Mouse (Mus musculus): ENCODE data around the gene Zfp335. TPM values are rescaled to one million over a fixed set of nuclear protein-coding genes. Genes with fewer than 3 reads are reported as not detected.

Gene Zfp335
- total and polyA plus RNA-seq, 3 experiments, result 5.2 to 16.5 (median 12.0) TPM

- Histone ChIP-seq H3K79me2 (replicated peaks; ENCODE audit: control insufficient read depth, extremely low read depth, insufficient read depth, poor library complexity, severe bottlenecking) (no peaks in the 10 kb centered on the region), H3K9me3 (replicated peaks; ENCODE audit: low read length) (no peaks in the 10 kb centered on the region), H3K36me3 (replicated peaks in 1 of 2; ENCODE audit: control insufficient read depth in 1 of 2, insufficient read depth in 1 of 2, low read length in 1 of 2) (peaks cover 98 to 100% of the 10 kb centered on the region in 2 experiments), H3K27me3 (replicated peaks) (no peaks in the 10 kb centered on the region), H3K4me2 (ENCODE audit: insufficient read depth, low read depth, poor library complexity, severe bottlenecking) (no peak overlapping the region), H3K9ac (ENCODE audit: insufficient read depth, low read depth) (no peak overlapping the region), H3K4me1 (ENCODE audit: control insufficient read depth in 1 of 2, insufficient read depth in 2 of 2) (no peaks in the 10 kb centered on the region), H3K4me3 (replicated peaks in 1 of 3; ENCODE audit: low read depth in 2 of 3, low read length in 2 of 3, poor library complexity in 1 of 3) (no peak overlapping the region), H3K27ac (ENCODE audit: insufficient read depth, low read depth) (no peak overlapping the region)
- 0 out of 2 replicates have a peak, but pooled peaks have one; percentile 18 for TF ChIP-seq ZMIZ1 (IDR thresholded peaks at IDR 0.05; ENCODE audit: low read depth, low read length)
- TF ChIP-seq RCOR1 (conservative IDR thresholded peaks at IDR 0.05; ENCODE audit: low read depth, low read length), result no peak
- in situ Hi-C loops (cut with MboI; ENCODE audit: low pct_ligation_motif_present, low pct_unique_long_range_greater_than_20kb, low sequenced_read_pairs), result no loop called here
- dilution Hi-C loops (cut with MboI; ENCODE audit: extremely low pct_ligation_motif_present, extremely low pct_unique_long_range_greater_than_20kb, low sequenced_read_pairs), result no loop called here
- DNase-seq (ENCODE audit: extremely low read depth), result no peak
Measured at GRCm38 (mm10) chr2:164892696-164893216, 18.8 kb downstream of the Zfp335 start.

DNA sequence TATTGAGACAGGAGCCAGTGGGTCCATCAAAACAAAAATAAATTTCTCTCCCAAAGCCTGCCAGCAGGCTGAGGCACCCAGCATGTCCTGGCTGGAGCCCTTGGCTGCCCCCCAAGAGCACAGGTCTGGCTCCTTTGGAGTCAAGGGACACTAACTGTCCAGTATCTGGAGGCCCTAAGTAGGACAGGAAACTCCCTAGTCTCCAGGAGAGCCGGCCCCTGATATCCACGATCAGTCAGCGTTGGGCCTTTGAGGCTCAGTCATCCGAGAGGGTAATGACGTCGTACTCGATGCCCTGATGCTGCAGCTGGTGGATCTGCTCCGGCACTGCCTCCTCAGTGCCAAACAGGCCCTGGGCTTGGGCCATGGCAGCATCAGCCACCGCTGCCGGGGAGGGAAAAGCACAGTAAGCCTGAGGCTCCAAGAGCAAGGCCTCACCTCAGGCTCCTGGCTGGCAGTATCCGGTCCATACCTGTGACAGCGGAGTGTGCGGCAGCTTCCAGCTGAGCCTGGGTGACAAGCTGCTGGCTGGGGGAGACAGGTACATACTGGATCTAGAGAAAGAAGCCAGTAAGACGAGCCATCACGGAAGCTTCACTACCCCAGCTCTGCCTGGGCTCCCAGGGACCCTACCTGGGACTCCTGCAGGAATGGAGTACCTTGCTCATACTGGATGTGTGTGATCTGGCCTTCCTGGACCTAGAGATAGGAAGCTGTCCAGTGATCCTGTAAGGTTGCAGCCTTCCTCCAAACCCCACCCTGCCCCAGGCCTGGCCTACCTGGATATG, 19.5 kb downstream of the Zfp335 start:
- in situ Hi-C loops (cut with MboI; ENCODE audit: low pct_ligation_motif_present, low pct_unique_long_range_greater_than_20kb, low sequenced_read_pairs), result no loop called here
- no peak for DNase-seq (ENCODE audit: extremely low read depth)
- H3K79me2 ChIP-seq (replicated peaks; ENCODE audit: control insufficient read depth, extremely low read depth, insufficient read depth, poor library complexity, severe bottlenecking), result no peaks in the 10 kb centered on the region
- TF ChIP-seq RCOR1 (conservative IDR thresholded peaks at IDR 0.05; ENCODE audit: low read depth, low read length), result no peak
- no peak for TF ChIP-seq MYC (IDR thresholded peaks at IDR 0.05; ENCODE audit: low read depth, low read length)
- TF ChIP-seq POLR2A (IDR thresholded peaks at IDR 0.05; ENCODE audit: low read depth, low read length), result peak; percentile 15; the same call in 1 of the 2 replicates
- TF ChIP-seq CHD2 (IDR thresholded peaks at IDR 0.05; ENCODE audit: low read length), result no peak
- no peaks in the 10 kb centered on the region for H3K27me3 ChIP-seq (replicated peaks)
- dilution Hi-C loops (cut with MboI; ENCODE audit: extremely low pct_ligation_motif_present, extremely low pct_unique_long_range_greater_than_20kb, low sequenced_read_pairs), result no loop called here
- H3K4me1 ChIP-seq (ENCODE audit: control insufficient read depth in 1 of 2, insufficient read depth in 2 of 2), result no peaks in the 10 kb centered on the region
- no peak overlapping the region for H3K27ac ChIP-seq (ENCODE audit: insufficient read depth, low read depth)
- H3K9me3 ChIP-seq (replicated peaks; ENCODE audit: low read length), result no peaks in the 10 kb centered on the region
- no peak overlapping the region for H3K9ac ChIP-seq (ENCODE audit: insufficient read depth, low read depth)
- H3K4me2 ChIP-seq (ENCODE audit: insufficient read depth, low read depth, poor library complexity, severe bottlenecking), result no peak overlapping the region
- H3K4me3 ChIP-seq (replicated peaks in 1 of 3; ENCODE audit: low read depth in 2 of 3, low read length in 2 of 3, poor library complexity in 1 of 3), result no peak overlapping the region
- H3K36me3 ChIP-seq (replicated peaks in 1 of 2; ENCODE audit: control insufficient read depth in 1 of 2, insufficient read depth in 1 of 2, low read length in 1 of 2), result peaks cover 98 to 100% of the 10 kb centered on the region in 2 experiments

DNA sequence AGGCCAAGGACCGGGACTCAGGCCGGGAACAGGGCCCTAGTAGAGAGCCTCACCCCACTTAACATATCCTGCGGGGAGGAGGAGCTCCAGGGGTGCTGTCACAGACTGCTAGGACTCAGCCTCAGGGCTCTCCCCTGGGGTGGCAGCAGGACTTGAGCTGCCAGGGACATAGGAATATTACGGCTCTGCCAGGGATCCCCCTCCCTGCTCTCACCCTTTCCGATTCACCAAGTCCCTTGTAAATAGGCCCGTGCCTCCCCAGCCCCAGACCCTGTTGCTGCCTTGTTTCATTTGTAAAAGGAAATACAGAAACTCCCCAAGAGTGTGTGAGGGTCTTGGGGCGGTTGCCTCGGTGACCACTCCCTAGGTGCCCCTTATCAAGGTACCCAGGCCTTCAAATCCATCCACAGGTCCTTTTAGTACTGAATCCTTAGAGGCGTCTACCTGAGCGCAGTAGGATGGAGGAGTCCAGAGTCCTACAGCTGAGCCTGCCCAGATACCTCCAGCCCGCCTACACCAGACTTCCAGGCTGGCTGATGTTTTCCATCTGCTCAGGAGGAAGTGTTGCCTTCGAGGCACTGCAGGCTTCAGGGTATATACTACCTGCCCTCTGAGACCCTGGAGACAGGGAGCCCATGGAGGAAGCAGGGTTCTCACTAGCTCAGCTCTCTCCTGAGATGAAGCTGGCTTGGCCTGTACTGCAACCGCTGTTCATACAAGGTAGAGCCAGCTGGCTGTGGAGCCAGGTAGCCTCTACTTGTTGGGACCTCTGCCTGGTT, 20.3 kb downstream of the Zfp335 start:
- Histone ChIP-seq H3K27ac (ENCODE audit: insufficient read depth, low read depth) (no peak overlapping the region), H3K36me3 (replicated peaks in 1 of 2; ENCODE audit: control insufficient read depth in 1 of 2, insufficient read depth in 1 of 2, low read length in 1 of 2) (peaks cover 100% of the 10 kb centered on the region in 2 experiments), H3K4me3 (replicated peaks in 1 of 3; ENCODE audit: low read depth in 2 of 3, low read length in 2 of 3, poor library complexity in 1 of 3) (no peak overlapping the region), H3K9me3 (replicated peaks; ENCODE audit: low read length) (no peaks in the 10 kb centered on the region), H3K79me2 (replicated peaks; ENCODE audit: control insufficient read depth, extremely low read depth, insufficient read depth, poor library complexity, severe bottlenecking) (no peaks in the 10 kb centered on the region), H3K9ac (ENCODE audit: insufficient read depth, low read depth) (no peak overlapping the region), H3K27me3 (replicated peaks) (no peaks in the 10 kb centered on the region), H3K4me2 (ENCODE audit: insufficient read depth, low read depth, poor library complexity, severe bottlenecking) (no peak overlapping the region), H3K4me1 (ENCODE audit: control insufficient read depth in 1 of 2, insufficient read depth in 2 of 2) (no peaks in the 10 kb centered on the region)
- TF ChIP-seq MYC (IDR thresholded peaks at IDR 0.05; ENCODE audit: low read depth, low read length) (no peak), JUN (IDR thresholded peaks at IDR 0.05; ENCODE audit: insufficient read depth, low read depth, low read length) (no peak), RAD21 (IDR thresholded peaks at IDR 0.05; ENCODE audit: low read depth, low read length) (no peak), GABPA (IDR thresholded peaks at IDR 0.05; ENCODE audit: insufficient replicate concordance, low read depth, low read length) (no peak)
- no peak for DNase-seq (ENCODE audit: extremely low read depth)
- in situ Hi-C loops (cut with MboI; ENCODE audit: low pct_ligation_motif_present, low pct_unique_long_range_greater_than_20kb, low sequenced_read_pairs) (no loop called here), dilution Hi-C loops (cut with MboI; ENCODE audit: extremely low pct_ligation_motif_present, extremely low pct_unique_long_range_greater_than_20kb, low sequenced_read_pairs) (no loop called here)
